Mouse (Mus musculus) cerebellum, postnatal 14 days (tissue): Measurements from ENCODE around the gene Nfib.

ENCODE experiments used
- DNase-seq, 2 experiments: peaks; one replicate each; pipeline ENCODE4 v3.0.0; 2021; ENCODE audit warnings: mixed read lengths in 2 of 2

Gene Nfib

GRCm38 (mm10) chr4:82538815-82539214 lies 166.7 kb downstream of the Nfib start:
- peak in 1 of 2 experiments; percentile 61 for DNase-seq

- DNase-seq, result peak; percentile 61 to 76
Measured at GRCm38 (mm10) chr4:82538069-82538811, 167.3 kb downstream of the Nfib start.

DNA sequence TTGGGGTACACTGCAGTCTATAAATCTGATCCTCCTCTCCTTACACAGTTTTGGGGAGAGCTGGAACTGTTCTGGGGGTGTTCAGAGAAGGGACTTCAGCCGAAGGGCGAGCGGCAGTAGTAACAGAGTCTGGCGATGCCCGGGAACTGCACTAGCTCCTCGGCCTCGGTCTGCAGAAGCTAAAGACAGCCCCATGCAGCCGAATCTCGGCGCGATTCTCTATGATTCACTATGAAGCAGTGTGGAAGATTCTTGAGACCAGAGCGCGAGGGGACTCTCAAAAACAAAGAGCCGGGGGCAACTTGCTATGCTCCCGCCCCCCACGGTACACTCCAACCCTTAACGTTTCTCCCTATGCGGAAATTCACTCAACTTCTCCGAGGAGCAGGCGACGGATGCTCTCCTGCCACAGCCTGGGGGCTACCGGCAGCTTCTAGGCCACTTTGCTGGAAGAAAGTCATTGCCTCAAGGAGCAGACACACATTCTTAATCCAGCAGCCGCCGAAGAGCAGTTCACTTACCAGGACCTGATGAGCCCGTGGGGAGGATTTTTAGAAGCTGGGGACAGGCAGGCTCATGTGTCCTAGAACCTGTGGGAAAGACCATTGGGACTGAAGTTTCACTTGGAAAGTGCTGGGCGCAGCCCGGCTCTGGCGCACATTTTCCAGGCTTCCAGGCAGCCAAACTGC lies 168.1 kb downstream of the Nfib start:
- peak in 1 of 2 experiments; percentile 63 for DNase-seq

- DNase-seq, result peak; percentile 68 to 75
Measured at GRCm38 (mm10) chr4:82536435-82537278, 168.9 kb downstream of the Nfib start.

DNA sequence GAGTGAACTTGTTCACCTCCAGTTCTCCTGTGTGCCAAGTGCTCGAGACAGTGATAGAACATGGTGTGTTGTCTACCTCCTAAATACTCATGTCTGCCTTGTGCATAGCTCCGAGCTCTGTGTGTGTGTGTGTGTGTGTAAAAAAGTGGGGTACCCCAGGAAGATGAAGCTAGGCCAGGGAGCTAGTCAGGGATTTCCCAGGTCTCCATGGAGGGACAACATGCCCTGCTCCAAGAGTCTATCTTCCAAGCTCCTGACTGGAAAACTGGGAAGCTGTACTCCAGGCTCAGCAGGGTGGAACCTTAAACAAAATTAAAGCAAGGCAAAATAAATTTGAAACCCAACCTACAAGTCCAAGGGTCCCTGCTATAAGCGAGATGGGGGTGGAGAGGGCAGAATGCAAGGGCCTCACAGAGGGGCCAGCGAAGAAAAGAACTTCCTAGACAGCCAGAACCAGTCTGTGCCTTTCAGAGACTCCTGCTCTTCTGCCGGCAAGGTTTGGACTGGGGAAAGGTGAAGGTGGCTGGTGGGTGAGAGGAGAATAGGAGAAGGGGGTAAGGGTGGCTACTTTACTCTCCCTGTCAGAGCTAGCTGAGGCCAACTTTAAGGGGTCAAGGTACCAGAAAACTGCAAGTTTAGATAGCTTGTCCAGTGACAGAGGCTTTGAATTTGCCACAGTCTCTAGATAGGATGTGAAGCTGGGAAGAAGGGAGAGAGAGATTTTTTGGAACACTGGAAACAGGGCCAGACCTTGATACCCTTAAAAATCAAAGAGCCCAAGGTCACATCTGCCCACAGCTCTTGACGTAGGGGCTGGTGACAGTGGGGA lies 169.7 kb downstream of the Nfib start:
- peak; percentile 39 to 56 for DNase-seq

- peak; percentile 73 to 75 for DNase-seq
Measured at GRCm38 (mm10) chr4:82533231-82533630, 172.3 kb downstream of the Nfib start.

- DNase-seq, result peak; percentile 70 to 72
Measured at GRCm38 (mm10) chr4:82532443-82533191, 172.9 kb downstream of the Nfib start.

DNA sequence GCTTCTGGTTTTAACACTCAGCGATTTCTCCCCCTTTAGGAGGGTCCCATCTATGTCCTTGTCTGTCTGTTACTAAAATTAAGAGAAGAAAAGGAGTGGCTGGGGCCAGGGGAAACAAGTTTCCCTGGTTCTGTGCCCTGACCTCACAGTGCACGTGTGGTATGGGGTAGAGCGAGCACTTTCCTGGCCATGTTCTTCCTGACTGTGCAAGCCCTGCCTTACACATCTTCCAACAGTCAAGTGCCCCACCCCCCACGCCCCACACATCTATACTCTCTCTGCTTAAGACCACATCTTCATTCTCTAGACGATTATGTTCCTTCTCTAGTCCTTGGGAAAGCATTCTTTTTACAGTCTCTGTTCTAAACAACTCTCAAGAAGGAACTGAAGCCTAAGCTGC lies 173.6 kb downstream of the Nfib start:
- peak in 1 of 2 experiments; percentile 26 for DNase-seq

- DNase-seq, result peak in 1 of 2 experiments; percentile 34
Measured at GRCm38 (mm10) chr4:82530875-82531353, 174.6 kb downstream of the Nfib start.

DNA sequence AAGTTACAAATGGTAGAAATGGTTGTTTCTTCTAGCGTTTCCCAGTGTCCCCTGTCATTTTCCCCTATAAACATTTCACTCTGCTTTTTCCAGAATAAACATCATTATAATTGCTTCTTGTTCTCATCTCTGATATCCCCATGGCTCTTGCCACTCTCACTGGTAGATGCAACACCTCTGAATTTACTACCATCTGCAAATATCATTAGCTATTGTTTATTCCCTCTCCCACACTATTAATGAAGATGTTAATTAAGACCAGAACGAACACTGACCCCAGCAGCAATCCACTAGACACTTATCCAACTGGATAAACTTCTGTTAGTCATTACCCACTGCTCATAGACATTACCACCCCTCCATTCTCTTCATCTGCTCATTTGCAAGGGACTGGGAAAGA lies 176.6 kb downstream of the Nfib start:
- no peak for DNase-seq

- peak in 1 of 2 experiments; percentile 48 for DNase-seq
Measured at GRCm38 (mm10) chr4:82519935-82520334, 185.6 kb downstream of the Nfib start.

GRCm38 (mm10) chr4:82518132-82518531 lies 187.4 kb downstream of the Nfib start:
- DNase-seq, result peak; percentile 54 to 57

DNA sequence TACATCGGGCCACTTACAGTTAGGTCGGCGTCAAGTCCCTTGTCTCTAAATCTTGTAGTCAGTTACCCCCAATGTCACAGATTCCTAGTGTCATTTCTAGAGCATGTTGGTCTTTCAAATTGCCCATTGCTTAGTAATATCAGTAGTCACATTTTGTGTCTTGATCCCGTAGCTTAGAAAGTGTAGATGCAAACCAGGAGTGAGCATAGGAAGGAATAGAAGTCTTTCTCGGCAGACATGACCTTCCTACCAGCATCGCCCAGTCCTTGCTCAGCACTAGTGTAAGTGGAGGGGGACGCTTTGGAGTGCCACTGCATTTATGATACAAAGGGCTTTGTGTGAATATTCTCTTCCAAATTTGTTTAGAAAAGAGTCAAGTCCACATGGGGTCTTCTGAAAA lies 188.2 kb downstream of the Nfib start:
- DNase-seq, result peak in 1 of 2 experiments; percentile 72

DNA sequence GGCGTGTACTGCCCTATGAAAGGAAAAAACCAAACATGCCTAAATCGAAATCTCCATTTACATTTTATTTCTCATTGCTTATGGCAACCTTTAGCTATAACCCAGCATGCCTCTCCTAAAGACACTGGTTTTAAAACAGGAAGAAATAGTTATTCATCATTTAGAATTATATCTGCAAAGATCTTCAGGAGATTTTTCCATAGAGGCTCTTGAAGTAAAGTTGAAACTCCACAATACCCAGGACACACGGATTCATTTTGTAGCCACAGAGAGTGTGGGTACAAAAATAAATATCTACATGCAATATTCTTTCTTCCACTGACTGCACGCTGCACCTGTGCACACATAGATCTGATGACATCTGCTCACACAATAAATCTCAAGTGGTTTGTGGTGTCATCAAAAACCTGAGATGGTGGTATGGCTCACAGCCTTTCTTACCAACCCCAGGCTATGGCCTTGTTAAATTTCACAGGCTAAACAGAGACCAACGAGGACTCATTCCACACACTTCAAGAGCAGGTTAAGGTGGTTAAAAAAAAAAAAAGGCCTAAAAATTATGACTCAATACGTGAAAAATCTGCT lies 189.2 kb downstream of the Nfib start:
- peak in 1 of 2 experiments; percentile 67 for DNase-seq

DNA sequence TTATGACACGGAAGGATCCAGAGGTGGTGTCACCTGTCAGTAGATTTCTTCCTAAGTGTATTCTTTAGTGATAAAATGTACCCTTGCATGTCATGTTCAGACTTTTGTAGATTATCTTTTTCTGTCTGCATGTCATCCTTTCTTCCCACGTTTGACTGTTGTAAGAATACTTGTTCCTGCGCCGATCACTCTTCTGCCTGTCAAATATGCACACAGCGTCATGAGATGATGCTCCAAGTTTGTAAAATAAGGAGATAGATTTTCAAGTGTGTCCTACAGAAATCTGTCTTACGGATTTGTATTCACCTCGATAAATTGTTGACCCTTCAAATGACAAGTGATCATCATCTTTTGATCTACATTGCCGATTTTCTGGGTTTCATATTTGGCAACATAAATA lies 190.6 kb downstream of the Nfib start:
- DNase-seq, result peak in 1 of 2 experiments; percentile 55

DNA sequence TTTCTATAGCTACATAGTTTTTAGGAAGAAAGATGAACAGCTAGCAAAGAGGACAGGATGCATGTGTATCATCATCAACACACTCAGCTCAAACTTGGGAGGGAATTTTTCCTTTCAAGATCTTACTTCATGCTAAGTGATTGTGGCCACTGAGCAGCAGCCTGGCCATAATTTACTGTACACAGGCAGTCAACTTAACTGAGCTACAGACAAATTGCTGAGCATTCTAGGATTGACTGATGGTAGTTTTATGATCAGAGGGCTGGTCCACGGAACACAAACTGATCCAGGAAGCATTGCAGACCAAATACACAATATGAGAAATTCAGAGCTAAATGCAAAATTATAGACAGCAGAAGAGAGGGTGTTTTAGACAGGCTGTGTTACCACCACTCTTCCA lies 191.2 kb downstream of the Nfib start:
- DNase-seq, result peak in 1 of 2 experiments; percentile 66

- DNase-seq, result no peak
Measured at GRCm38 (mm10) chr4:82513426-82513750, 192.2 kb downstream of the Nfib start.

GRCm38 (mm10) chr4:82512743-82513425 lies 192.7 kb downstream of the Nfib start:
- DNase-seq, result peak; percentile 98 to 99

DNA sequence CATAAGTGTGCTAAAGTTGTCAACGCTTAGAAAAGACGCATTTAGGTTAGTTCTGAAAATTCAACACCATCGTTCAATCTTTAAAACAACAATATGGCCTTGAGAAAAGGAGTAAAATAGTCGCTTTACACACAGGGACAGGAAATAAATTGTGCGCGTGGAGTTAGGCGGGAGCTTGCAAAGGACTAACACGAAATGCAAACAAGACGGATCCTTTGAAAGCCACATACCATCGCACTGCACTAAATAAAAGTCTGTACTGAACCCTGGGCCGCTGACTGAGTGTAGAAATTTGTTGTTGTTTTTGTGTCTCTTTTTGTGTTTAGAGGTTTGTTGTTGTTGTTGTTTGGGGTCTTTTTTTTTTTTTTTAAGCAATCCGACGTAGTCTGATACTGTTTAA lies 193.2 kb downstream of the Nfib start:
- peak in 1 of 2 experiments; percentile 54 for DNase-seq

DNA sequence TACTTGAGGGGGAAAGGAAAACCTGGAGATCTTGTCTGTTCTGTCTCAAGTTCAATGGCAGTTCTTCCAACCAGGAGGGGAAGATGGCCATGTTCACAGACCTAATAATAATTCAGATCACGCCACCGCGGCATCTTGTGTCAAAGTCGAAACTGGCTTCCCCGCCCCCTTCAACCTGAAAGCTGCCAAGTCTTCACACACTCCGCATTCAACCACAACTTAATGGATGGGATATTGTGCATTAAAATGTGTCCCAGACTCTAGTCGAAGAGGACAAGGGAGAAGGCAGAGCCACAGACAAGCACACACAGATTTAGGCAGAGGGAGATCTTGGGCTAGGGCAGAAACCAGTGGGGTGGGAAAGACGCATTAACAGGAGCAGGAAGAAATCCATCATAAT lies 194.0 kb downstream of the Nfib start:
- peak; percentile 80 to 82 for DNase-seq
